Mouse (Mus musculus) lung, postnatal 25 days (tissue): Measurements from ENCODE around the gene Sec22b.

Experiments used
- DNase-seq: peaks from one replicate; pipeline ENCODE4 v3.0.0; 2022; ENCODE audit warnings: low spot score

The Sec22b gene

DNA sequence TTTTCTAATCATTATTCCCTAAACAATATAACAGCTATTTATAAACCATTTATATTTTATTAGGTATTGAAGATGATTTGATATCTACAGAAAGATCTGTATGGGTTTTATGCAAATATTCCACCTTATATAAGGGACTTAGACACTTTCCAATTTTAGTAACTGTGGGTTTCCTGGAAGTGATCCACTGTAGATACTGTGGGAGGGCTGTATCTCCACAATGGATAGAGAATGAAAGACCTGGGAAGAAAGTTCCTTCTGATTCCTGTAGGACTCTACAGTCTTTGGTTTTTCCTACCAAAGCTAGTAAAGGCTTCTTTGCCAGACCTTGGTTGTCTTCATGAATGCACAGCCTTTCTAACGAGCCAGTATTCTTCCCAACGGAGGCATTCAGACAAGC lies 8.7 kb downstream of the Sec22b start:
- no peak for DNase-seq

DNA sequence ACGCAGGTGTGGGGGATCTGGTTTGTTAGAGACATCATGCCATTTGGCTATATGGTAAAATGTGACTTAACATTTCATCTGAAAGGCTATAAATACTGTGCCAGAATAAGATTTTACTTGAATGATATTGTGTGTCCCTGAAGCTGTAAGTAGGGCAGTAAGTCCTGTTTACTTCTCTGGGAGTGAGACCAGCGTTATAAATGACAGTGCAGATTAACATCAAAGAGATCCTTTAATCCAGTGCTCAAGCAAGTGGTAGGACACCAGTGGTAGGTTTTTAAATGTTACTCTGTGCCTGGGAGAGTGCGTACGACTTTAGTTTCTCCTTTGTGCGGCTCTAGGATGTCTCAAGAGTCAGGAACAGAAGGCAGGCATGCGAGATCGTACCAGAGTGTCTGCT lies 10.1 kb downstream of the Sec22b start:
- no peak for DNase-seq

DNA sequence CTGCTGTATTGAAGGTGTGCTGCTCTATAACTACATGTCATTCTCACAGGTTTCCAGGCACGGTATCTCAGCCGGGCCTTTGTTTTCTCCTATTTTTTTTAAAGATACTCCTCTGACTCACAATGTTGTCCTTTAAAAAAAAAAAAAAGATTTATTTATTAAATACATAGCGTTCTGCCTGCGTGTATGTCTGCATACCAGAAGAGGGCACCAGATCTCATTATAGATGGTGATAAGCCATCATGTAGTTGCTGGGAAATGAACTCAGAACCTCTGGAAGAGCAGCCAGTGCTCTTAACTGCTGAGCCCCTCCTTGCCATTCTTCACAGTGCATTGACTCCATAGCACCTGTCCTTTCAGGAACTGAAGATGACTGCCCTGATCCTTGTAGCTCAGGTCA lies 14.1 kb downstream of the Sec22b start:
- DNase-seq, result no peak

DNA sequence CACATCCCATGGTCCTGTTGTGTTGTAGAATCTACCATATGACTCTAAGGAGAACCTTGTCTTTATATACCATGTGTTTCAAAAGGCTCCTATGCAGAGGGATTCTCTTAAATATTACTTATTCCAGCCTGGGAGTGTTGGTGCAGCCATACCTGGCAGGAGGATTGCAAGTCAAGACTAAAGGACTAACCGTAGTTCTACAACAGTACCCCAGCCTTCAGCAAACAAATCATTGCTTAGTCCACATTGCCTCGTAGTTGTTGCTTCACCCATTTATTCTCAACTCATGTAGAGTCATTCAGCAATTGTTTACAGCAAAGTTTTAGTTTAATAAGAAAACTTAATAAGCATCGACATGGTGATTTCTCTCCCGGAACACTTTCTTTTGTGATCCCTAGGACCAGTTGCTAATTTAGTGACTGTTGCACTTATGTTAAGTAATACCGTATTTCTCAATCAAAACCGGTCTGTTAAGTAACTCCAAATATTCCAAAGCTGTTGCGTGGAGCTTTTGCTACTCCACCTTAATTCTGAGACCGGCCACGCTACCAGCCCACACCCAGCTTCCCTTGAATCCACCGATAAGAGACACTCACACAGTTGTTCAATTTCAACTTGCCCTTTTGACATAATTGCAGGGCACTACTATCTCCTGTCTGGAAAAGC lies 18.0 kb downstream of the Sec22b start:
- DNase-seq, result peak; percentile 75

DNA sequence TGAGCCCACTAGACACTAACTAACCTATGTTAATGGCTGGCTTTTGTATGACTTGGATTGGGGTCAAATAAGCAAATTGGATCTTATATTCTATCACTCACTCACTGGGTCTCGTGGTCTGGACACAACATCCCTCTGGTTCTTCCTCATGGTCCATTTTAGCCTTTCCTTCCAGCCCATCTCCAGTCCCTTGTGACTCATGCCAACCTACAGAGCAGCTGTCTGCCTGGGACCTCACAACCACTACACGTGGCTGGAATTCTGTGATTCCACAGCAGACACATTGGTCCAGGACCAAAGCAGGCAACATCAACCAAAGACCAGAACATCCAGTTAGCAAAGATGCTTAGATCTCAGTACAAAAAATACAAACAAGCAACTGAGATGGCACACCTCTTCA lies 24.3 kb downstream of the Sec22b start:
- no peak for DNase-seq

DNA sequence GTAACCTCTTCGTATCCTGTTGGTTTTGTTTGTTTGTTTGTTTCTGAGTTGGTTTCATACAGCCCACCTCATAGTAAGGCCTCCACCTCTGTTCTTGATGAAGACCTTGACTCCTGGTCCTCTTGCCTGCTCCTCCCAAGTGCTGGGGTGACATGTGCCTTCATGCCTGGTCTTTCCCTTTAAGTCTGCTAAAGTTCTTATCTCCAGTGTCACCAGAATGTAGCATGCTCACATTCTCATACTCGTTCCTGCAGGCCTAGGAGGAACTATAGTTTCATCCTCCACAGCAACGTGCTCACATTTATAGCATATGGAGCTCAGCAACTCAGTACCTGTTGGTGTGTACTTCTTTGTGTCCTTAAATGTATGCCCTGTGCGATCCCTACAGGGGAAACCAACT lies 26.3 kb downstream of the Sec22b start:
- DNase-seq, result no peak

DNA sequence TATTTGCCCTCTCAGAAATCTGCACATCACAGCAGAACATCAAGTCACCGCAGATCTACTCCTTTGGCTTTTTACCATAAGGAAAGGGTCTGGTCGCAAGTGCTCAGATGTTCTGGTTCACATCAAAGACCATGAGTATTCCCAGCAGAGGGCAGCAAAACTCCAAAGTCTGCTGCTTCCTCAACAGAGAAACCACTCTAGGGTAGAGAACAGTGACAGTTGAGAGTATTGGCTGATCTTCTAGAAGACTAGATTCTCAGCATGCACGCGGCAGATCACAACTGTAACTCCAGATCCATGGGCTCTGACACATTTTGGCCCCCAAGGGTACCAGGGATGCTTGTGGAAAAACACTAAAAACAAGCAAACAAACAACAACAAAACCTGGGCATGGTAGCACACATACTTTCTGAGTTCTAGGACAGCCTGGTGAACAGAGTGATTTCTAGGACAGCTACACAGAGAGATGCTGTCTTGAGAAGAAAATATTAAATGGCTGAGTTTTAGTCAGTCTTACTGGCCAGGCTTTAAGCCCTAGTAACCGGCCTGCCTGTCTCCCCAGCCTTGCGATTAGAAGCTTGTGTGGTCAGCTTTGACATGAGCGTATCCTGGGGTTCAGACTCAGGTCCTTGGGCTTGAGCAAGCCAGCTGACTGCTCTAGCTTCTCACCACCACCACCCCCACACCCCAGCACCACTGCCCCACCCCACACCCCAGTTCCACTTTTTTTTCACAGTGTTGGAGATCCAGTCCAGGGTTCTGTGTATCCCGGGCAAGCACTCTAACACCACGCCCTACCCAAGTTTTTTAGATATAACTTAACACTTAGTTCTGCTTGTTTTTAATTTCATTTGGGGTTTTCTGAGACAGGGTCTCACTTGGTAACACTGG lies 28.2 kb downstream of the Sec22b start:
- peak; percentile 86 for DNase-seq

DNA sequence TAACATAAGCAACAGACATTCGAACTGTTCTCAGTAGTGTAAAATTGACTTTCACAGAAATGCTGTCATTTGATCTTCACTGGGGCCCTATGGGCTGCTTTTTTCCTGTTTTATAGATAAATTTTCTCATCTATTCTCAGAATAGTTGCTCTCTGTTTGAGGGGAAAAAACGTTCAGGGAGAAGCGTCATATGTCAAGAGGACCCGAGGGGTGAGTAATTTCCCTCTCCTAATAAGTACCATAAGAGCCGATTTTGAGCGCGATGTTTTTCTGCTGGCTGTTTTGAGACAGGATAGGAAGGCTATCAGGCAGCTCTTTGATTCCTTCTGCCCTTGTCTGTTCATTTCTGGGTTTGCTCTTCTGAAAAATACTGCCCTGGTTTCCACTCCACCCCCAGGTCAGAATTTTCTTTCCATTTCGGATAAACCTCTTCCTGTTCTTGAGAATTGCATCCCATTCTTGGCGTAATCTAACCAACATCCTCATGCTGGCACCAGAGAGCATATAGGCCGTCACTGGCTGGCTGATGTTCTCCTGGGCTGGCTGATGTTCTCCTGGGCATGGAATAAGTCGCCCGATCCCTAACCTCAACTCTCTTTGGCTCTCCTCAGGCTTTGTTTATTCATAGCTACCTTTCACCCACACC lies 29.3 kb downstream of the Sec22b start:
- no peak for DNase-seq

DNA sequence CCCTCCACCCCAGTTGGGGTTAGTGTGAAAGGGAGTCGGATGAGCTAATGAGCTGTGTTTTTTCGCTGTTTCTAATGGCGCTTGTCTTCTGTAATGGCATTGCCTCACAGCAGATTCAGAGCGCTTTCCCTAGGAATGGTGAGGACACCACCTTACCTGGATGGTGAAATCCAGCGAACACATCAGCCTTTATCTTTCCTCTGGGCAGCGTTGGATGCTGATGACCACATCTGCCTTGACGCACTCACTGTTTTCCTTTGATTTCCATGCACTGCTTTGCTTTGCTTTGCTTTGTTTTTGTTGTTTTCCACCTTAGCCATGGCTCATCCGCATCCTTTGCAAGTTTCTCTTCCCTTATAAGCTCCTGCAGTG lies 29.8 kb downstream of the Sec22b start:
- no peak for DNase-seq

DNA sequence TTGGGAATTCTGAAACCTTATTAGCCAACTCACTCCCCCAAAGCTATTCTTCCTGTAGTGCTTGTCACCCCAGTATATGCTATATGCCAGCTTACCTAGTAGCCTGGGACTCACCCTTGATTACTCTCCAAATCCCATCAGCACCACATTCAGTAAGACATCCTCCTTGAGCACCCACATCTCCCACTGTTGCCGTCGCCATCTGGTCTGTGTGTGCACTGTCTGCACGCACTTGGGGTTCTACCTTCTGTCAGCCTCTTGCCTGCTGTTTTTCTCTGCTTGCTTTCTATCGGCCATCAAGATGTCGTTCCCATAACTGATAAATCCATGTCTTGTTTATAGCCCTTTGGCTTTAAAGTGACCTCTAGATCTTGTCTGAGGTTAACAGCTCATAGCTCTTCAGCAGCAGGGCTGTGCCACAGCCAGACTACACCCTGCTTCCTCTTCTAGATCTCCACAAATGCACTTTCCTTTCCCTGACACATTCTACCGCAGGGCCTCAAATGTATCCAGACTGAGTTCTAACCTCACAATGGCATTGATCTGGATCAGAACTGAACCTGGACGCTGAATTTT lies 30.4 kb downstream of the Sec22b start:
- no peak for DNase-seq

DNA sequence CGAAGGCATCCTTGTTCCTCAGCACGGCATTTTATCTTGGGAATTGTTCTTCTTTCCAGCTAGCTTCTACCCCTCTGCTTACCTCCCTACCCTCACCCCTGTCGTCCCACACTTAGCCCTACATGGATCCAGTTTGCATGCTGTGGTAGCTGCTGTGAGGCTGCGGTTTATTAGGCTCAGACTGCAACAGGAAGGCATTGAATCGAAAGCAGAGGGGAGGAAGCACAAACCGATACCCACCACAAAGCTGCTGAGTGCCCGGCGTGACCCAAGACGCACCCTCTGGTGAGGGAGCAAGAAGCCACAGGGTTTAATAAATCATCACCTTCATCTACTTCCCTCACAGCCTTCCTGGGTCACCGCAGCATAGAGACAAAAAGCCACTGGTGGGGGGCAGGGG lies 31.1 kb downstream of the Sec22b start:
- peak; percentile 69 for DNase-seq

DNA sequence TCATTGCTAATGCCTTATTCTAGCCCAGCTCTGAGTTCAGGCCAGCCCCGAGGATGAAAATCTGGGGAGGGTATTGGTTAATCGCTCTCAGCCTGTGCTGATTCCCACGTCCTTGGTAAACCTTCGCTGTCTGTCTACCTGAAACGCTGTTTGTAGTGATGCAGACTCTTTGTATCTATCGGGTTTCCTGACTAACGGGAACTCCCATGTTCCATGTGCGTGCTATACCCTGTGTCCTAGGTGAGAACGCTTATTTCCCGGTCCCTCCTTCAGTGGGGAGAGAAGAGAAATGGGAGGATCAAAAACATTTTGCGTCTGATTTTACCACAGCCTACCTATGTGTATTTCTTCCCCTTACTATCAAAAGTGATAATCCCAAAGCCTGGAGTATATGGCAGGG lies 31.8 kb downstream of the Sec22b start:
- DNase-seq, result no peak

DNA sequence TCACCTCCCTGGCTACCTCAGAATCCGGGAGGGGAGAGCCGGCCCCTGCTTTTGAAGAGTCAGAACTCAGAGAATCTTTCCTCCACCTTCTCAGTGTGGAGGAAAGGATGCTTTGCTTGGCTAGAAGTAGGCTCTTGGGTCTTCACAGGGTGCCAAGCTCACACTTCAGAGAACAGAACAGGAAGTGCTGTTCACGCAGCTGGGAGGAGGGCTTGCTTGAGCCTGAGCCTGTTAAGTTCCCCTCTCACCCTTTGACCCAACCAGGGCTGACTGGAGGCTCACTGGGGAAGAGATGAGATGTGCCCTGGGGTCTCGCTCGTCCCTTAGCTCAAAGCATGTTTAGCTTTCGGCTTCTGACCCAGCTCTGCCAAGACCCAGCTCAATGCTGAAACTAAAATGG lies 32.3 kb downstream of the Sec22b start:
- DNase-seq, result peak; percentile 61

DNA sequence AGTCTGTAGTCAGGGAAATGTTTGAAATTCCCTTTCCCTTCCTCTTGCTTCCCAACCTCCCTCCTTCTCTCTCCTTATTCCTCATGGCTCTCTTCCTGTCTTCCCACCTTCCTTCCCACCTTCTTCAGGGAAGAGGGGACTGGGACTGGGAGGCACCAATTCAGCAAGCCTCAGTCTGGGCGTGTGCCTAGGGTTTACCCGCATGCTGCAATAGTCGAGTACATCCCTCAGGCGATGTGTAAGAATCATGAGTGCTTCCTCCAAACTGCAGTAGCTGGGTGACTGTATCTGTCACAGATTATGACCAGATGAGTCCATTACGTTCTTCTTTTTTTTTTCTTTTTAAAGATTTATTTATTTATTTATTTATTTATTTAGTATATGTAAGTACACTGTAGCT lies 32.8 kb downstream of the Sec22b start:
- no peak for DNase-seq

DNA sequence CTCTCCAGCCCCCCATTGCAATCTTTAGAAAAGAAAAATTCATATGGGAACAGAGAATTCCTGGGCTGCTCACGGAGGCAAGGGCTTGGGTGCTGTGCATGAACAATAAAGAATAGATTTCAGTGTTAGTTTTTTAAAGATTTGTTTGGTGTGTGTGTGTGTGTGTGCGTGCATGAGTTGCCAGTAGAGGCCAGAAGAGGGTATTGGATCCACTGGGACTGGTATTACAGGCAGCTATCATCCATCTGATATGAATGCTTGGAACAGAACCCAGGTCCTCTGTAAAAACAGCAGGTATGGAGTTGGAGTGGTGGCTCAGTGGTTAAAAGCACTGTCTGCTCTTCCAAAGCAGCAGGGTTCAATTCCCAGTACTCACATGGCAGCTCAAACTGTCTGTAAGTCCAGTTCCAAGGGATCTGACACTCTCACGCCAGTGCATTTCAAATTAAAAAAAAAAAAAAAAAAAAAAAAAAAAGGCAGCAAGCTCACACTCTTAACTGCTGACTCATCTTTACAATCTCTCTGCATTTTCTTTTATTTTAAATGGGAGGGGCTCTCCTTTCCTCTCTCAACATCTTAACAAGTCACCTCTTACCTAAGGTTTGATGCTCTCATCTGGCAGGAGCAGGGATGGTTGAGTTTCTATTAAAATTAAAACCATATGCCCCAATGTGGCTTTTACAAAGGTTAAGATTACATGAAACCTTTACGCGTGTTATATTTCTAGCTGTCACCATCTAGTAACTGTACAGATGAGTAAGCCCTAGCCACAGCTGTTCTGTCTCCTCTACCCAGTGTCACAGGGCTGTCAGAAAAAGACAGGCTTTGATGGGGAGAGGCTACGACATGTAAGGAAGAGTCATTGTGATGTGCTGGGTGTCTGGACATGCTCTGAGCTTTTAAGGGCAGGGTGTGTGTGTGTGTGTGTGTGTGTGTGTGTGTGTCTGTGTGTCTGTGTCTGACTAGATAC lies 33.6 kb downstream of the Sec22b start:
- no peak for DNase-seq

DNA sequence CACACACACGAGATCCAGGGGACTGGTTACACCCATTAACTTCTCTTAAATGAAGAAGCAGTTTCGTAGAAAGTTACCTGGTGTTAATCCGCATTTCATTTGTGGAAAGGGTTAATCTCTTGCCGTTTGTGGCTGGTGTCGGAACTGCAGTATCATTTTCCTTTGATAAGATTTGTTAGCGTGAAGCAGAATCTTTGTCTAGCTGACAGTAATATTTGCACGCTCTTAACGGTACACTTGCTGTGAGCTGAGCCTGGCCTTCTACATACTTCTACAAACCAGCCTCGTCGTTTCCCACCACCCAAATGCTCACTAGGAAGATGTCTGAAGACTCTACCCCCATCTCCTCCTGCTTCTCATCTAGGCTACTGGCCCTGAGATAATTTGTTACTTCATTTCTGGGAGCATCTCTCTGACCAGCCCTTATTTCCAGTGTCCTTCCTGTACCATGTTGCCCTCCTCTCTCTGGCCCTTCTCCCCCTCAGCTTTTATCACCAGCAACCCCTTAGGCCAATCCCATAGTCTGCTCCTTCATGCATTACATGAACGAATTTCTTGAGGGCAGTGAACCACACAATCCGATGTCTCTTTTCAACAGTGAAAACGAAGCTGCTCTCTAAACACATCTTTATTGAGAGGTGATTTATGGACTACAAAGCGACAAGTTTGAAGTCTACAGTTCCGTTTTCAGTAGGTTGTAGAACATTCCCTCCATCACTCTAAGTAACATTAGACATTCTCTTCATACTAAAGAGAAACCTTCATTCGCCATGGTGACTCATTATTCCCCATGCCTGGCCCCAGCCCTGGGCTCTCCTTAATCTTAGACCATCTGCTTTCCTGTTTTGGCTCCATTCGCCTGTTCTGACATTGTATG lies 36.3 kb downstream of the Sec22b start:
- DNase-seq, result no peak

DNA sequence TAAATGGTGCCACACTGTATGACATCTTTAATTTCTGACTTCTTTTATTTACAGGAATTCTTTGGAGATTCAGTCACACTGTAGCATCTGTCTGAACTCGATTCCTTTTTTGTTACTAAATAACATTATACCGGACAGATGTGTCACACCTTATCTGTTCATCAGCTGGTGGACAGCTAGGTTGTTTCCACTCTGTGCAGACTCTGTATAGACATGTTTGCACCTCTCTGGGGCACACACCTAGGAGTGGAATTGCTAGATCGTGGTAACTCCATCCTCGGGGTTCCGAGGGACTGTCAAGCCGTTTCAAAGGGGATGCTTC lies 36.9 kb downstream of the Sec22b start:
- no peak for DNase-seq

DNA sequence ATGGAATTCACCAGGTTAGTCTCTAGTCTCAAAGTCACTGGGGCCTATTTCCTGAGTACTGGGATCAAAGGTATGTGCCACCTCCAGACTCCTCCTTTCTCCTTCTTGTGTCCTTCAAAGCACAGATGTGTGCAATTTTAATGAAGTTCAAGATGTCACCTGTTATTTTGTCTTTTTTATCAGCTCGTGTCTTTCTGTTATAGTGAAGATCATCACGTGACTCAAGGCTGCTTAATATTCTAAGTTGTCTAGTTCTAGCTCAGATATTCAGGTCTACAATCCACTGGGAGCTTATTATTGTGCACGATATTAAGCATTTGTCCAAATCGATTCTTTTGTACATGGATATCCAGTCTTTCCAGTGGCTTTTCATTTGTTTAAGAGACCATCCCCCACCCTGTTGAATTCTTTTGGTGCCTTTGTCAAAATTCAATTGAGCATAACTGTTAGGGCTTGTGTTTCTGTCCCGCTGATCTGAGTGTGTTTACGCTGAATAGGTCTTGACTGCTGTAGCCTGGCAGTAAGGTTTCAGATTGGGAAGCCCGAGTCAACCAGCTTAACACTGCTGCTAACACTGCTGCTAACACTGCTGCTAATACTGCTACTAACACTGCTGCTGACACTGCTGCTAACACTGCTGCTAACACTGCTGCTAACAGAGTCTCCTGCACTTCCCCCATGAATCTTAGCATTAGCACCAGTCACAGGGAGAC lies 38.0 kb downstream of the Sec22b start:
- DNase-seq, result no peak

DNA sequence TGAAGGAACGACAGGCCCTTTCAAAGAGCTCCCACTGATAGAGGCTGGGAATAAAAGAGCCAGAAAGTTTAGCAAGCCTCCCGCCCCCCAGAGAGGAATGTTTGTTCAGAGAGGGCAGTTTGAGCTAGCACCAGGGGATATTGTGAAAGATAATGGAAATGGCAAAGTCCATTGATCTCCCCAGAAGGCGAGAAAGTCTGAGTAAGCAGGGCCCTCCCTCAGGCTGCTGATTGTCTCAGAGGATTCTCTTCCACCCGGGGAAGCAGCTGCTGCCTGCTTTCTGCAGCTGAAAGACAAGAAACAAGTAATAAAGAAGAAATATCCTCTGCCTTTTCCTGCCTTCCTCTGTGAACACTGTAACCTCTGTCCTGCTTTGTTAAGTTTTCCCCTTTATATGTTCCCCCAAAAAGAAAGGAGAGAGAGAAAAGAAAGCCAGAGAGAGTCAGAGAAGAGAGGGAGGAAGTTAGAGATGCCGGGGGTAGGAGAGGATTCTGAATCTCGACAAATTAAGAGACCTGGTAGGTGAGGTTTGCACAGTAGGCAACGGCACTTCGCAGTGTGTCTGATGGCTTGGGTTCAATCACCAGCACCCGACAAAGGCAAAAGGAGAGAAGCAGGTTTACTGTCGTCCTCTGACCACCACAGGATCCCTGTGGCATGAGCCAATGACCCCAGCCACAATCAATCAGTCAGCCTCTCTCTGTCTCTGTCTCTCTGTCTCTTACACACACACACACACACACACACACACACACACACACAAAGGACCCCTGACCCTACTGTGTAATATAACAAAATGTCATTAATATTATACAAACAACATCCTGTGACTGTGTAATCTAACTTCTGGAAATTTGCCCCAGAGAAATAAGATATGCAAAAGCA lies 38.9 kb downstream of the Sec22b start:
- DNase-seq, result no peak
